Mouse (Mus musculus): ENCODE measurements around the gene Ltbp2.

Ltbp2 gene

DNA sequence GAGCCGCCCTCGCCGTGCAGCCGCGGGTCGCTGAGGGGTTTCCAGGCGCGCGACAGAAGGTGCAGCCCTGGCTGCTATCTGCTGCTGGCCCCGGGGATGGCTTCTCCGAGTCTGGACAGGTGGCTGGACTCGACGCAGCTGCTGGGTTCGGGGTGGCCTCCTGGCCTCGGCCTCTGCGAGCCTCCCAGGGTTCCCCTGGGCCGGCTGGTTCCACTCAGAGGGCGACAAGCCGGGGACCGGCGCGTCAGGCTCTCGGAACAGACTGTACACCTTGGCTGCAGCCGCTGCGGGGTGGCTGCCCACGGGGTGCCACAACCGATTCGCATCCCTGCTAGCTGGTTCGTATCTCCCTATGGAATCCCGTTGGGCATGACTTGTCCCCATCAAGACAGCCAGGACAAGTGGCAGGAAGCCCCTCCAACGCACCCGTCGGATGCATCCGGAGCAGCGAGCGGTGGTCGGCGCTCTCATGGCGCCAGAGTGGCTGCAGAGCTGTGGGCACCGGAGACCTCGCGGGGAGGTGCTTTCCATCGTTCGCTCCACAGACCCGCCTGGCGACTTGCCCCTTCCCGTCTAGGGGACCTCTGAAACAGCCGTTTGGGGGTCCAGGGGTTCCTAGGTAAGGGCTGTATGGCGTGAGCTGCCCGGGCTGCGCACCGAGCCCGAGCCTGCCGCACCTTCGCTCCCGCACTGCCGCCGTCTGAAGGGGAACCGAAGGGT lies 411 bp downstream of the Ltbp2 start:
- DNase-seq: peak in 1 of 2 experiments; percentile 4

DNA sequence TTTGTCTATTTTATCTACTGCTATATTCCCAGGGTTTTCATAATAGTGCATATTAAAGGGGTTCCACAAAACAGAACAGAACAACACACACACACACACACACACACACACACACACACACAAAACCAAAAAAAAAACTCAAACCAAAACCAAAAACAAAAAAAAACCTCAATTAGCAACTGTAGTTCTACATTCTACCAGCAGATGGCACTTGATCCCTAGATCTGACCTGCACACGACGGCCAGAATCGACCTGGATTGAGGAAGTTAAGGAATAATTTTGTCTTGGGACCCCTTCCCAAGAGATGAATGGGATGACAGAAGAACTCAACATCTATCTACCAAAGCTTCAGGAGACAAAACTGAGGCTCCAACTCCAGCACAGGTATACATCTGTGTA lies 2.9 kb downstream of the Ltbp2 start:
- DNase-seq: no peak

GRCm38 (mm10) chr12:84872310-84872709 lies 4.0 kb downstream of the Ltbp2 start:
- DNase-seq: no peak

- no peak for DNase-seq
Measured at GRCm38 (mm10) chr12:84865431-84865830, 10.9 kb downstream of the Ltbp2 start.

- no peak for DNase-seq
Measured at GRCm38 (mm10) chr12:84864801-84865200, 11.5 kb downstream of the Ltbp2 start.

DNA sequence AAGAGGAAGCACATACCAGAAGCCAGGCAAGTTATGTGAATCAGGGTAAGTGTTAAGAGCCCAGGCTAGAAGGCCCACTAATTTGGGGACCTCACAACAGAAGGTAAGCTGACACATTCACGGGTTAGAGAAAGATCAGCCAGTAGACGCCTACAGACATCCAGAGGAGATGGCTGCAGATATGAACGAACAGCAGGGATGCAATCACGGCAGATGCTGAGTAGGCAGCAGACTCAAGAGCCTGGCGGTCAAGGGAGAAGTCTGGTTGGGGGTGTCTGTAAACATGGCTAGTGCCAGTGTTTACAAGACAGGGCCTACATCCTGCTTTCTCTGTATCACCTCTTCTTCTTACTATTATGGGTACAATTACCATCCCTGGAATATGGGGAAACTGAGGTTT lies 13.1 kb downstream of the Ltbp2 start:
- no peak for DNase-seq

DNA sequence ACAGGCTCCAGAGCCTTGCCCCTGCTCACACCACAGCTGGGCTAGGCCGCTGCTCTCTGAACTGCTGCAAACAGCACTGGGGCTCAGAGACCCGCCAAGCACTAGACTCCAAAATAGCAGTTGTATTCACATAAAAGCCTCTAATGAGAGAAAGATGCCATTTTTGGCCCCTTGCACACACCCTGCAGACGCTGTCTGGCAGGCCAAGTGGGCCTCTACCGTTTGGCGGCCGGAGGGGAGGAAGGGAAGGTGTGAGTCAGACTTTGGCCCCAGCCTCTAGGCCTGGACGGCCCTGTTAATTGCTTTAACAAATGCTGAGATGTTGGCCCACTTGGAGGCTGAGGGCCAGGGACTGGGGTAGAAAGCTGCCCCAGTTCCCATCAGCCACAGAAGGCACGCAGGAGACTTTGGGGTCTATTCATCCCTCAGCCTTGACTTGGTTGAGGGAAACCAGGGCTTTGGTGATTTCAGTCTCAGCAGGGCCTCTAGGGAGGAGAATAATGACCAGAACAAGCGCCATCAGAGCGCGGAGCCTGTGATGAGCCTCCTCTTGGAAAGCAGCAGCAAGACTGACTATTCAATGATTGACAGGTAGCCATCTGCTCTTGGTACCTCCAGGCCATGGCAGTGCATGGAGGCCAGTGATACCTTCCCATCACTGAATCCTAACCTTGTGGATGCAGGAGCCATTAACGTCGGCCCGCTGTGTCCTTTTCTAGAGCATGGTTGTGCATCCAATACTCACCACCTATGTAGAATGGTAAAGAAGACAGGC lies 14.0 kb downstream of the Ltbp2 start:
- no peak for DNase-seq

GRCm38 (mm10) chr12:84858149-84859113 lies 17.9 kb downstream of the Ltbp2 start:
- DNase-seq: no peak

GRCm38 (mm10) chr12:84857706-84858105 lies 18.6 kb downstream of the Ltbp2 start:
- no peak for DNase-seq

- DNase-seq: no peak
Measured at GRCm38 (mm10) chr12:84856532-84856931, 19.8 kb downstream of the Ltbp2 start.

DNA sequence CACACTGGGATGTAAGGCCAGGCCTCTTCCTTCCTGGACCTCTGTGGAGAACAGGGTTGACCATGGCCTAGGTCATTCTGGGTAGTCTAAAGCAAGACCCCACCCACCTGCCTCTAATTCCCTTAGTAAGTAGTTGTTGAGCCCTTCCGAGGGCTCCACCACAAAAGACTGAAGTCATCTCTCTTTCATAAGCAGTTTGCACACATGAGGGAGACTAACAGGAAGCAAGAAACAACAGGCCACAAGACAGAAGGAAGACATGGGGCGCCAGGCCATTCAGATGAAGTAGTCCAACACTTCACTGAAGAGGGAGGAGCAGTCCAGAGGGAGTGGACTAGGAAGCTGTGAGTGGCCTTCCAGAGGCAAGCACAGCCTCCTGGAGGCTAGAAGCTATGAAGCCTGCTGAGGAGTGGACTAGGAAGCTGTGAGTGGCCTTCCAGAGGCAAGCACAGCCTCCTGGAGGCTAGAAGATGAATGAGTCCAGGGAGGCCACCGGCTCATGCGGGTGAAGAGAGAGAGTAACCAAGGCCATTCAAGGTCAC lies 21.2 kb downstream of the Ltbp2 start:
- DNase-seq: no peak

DNA sequence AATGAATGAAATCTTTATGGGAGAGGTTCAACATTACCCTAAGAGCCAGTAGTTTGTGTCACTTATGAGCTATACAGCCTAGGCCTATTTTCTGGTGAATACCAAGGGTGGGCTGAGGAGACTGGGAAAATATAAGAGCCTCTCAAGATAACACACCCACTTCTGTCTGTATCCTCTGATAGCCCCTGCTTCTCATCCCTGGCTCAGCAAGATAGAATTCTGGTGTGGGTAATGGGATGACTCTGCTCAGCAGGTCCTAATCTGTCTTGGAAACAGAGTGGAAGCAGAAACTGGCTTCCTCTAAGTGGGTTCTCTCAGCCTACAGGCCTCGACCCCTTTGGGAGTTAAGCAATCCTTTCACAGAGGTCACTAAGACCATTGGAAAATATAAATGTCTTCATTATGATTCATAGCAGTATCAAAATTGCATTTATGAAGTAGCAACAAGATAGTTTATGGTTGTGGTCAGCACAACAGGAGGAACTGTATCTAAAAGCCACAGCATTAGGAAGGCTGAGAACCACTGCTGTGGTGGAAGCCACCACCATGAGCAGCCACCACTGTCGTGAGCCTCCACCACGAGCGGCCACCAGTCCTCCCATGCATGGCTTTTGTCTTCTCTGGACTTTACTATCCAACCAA lies 21.8 kb downstream of the Ltbp2 start:
- no peak for DNase-seq

GRCm38 (mm10) chr12:84851403-84852040 lies 24.8 kb downstream of the Ltbp2 start:
- no peak for DNase-seq

GRCm38 (mm10) chr12:84847882-84848281 lies 28.4 kb downstream of the Ltbp2 start:
- DNase-seq: no peak

- no peak for DNase-seq
Measured at GRCm38 (mm10) chr12:84847480-84847879, 28.9 kb downstream of the Ltbp2 start.

DNA sequence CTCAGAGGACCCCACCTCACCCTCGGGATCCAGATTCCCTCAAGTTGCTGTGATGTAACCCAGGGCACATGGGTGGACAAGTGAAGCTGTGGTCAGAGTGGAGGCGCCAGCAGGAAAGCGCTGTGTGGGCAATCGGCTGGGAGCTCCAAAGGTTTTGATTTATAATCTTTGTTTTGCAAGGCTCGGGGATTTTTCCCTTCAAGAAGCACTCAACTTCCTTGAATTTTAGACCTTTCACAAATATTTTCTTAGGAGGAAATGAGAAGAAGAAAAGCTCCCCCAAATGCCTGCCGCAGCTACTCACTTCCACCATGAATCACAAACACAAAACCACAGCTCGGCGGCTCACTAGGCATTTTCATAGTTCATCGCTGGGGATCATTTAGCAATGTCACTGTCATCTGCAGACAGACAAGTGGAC lies 29.7 kb downstream of the Ltbp2 start:
- no peak for DNase-seq

GRCm38 (mm10) chr12:84842706-84843105 lies 33.6 kb downstream of the Ltbp2 start:
- no peak for DNase-seq

- DNase-seq: no peak
Measured at GRCm38 (mm10) chr12:84841158-84842140, 34.9 kb downstream of the Ltbp2 start.

DNA sequence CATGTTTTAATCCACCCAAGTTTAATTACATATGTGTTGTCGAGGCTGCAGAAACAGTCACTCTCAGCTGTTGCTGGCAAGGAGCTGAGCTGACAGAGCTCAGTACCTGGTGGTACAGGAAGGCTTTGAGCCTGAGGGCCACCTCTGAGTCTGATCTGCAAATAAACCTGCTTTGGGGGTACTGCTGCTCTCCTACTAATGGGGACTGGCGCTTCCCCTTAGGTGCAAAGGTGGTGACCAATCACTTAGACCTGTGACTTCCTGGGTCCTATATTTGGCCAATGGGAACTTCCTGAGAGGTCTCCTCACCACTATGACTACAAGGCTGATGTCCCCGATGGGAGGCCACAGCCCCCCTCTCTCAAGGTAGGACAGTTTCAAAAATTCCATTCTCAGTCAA lies 35.6 kb downstream of the Ltbp2 start:
- no peak for DNase-seq

DNA sequence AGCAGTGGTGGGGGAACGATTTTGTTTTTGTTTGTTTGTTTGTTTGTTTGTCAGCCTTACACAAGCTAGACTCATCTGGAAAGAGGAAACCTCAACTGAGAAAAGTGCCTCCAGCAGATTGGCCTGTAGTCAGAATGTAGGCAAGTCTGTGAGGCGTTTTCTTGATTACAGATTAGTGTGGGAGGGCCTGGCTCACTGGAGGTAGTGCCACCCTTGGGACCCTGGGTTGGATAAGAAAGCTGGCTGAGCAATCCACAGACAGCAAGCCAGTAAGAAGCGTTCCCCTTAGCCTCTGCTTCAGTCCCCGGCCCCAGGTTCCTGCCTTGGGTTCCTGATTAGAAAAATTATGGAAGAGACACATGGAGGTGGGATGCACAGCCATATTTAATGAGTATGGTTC lies 36.4 kb downstream of the Ltbp2 start:
- DNase-seq: no peak

GRCm38 (mm10) chr12:84835626-84836025 lies 40.7 kb downstream of the Ltbp2 start:
- DNase-seq: no peak
